Comparison of ENCODE assay signal across 8 mouse cellular contexts in the genomic region with DNA sequence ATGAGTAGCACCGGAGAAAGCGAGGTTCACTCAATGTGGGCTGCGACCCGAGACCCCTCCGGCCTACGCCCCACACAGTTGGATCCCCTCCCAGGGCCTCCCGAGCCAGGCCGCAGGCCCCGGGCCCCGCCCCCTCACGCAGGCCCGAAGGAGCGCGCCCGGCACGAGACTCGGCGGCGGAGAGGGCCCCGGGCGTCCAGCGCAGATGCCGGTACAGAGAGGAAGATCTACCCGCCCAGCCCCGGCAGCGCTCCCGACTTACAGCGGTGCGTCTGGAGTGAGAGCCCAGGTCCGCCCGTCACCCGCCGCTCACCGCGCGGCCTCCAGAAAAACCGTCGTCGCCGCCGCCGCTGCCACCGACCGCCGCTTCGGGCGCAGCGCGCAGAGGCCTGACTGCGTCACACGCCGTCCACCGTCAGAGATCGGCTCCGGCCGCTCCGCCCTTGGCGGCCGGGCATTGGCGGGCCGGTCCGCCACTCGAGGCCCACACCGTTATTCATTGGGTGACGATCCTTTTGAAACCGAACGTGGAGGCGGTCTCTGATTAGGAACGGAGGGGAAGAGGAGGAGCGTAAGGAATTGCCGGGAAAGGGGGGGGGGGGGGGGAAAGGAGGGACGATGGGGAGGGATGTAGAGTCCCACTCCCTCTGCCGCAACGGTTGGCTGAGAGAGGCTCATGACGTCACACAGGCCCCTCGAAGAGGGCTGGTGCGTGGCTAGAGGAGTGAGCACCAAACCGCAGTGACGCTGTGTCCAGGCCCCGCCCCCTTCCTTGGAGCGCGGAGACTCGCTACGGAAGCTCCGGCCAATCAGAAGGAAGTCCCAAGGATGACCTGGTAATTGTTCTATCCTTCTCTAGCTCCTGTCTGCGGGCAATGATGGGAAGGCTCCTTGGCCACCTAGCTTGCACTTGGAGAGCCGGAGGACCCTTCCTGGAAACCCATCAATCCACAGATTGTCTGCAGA. TPM values are rescaled to one million over a fixed set of nuclear protein-coding genes. Genes with fewer than 3 reads are reported as not detected.
DNase-seq lines count a peak whose midpoint lies in the region; ATAC-seq lines count a peak whose summit lies in the region.

A gene (minus strand): TSS at position 421 of the 966 bp plus-strand sequence.
A gene (plus strand): TSS at position 453 of the 966 bp plus-strand sequence.

- H3K4me1 ChIP-seq in brown adipose tissue, adult 24 weeks (ENCODE audit: control insufficient read depth, insufficient read depth, insufficient read length, low read length), result peaks cover 4% of the 10 kb centered on the region
- peaks cover 23% of the 10 kb centered on the region for H3K4me1 ChIP-seq in heart, embryonic 13.5 days
- H3K4me1 ChIP-seq in liver, embryonic 12.5 days, result peaks cover 50% of the 10 kb centered on the region
- H3K4me1 ChIP-seq in stomach, embryonic 15.5 days, result peaks cover 4% of the 10 kb centered on the region

- H3K27ac ChIP-seq in brown adipose tissue, adult 24 weeks (replicated peaks; ENCODE audit: low read depth, low read length), result peak within 1 kb of the TSS; percentile 93
- peak within 1 kb of the TSS; percentile 95 for H3K27ac ChIP-seq in heart, embryonic 13.5 days (replicated peaks)
- peak within 1 kb of the TSS; percentile 91 for H3K27ac ChIP-seq in liver, embryonic 12.5 days
- peak within 1 kb of the TSS; percentile 93 for H3K27ac ChIP-seq in stomach, embryonic 15.5 days

- H3K27me3 ChIP-seq in heart, embryonic 13.5 days (replicated peaks), result no peaks in the 10 kb centered on the region
- no peaks in the 10 kb centered on the region for H3K27me3 ChIP-seq in liver, embryonic 12.5 days (replicated peaks)
- no peaks in the 10 kb centered on the region for H3K27me3 ChIP-seq in stomach, embryonic 15.5 days (replicated peaks)

- peak within 1 kb of the TSS; percentile 82 for H3K4me3 ChIP-seq in brown adipose tissue, adult 24 weeks (ENCODE audit: insufficient read depth, low read depth, low read length)
- H3K4me3 ChIP-seq in heart, embryonic 13.5 days, result peak within 1 kb of the TSS; percentile 77
- H3K4me3 ChIP-seq in liver, embryonic 12.5 days, result peak within 1 kb of the TSS; percentile 95
- H3K4me3 ChIP-seq in stomach, embryonic 15.5 days (replicated peaks), result peak within 1 kb of the TSS; percentile 64

- peak; percentile 97 for ATAC-seq in heart, embryonic 13.5 days (ENCODE audit: extremely low read depth, insufficient number of reproducible peaks, low FRiP score, low TSS enrichment)
- ATAC-seq in liver, embryonic 12.5 days, result peak; percentile 96
- peak; percentile 97 for ATAC-seq in stomach, embryonic 15.5 days (ENCODE audit: insufficient read depth, low FRiP score, low read depth)

- no peaks in the 10 kb centered on the region for H3K9me3 ChIP-seq in heart, embryonic 13.5 days
- H3K9me3 ChIP-seq in liver, embryonic 12.5 days (replicated peaks), result no peaks in the 10 kb centered on the region
- H3K9me3 ChIP-seq in stomach, embryonic 15.5 days, result no peaks in the 10 kb centered on the region

- H3K9ac ChIP-seq in heart, embryonic 13.5 days, result peak within 1 kb of the TSS; percentile 94
- H3K9ac ChIP-seq in liver, embryonic 12.5 days, result peak within 1 kb of the TSS; percentile 89
- H3K9ac ChIP-seq in stomach, embryonic 15.5 days, result peak within 1 kb of the TSS; percentile 58

- peak within 1 kb of the TSS; percentile 93 for H3K4me2 ChIP-seq in heart, embryonic 13.5 days
- H3K4me2 ChIP-seq in liver, embryonic 12.5 days, result peak within 1 kb of the TSS; percentile 82
- peak within 1 kb of the TSS; percentile 71 for H3K4me2 ChIP-seq in stomach, embryonic 15.5 days

- 0 out of 2 replicates have a peak, but pooled peaks cover 2% of the 10 kb centered on the region for H3K36me3 ChIP-seq in heart, embryonic 13.5 days
- peaks cover 12% of the 10 kb centered on the region for H3K36me3 ChIP-seq in liver, embryonic 12.5 days
- no peaks in the 10 kb centered on the region for H3K36me3 ChIP-seq in stomach, embryonic 15.5 days

- DNase-seq in CD4-positive, CD25-positive, alpha-beta regulatory T cell, adult 2 months (ENCODE audit: low read depth, low spot score), result peak; percentile 99
- peak; percentile 65 for DNase-seq in fat pad, adult 2 months (ENCODE audit: extremely low read depth, low read depth, low spot score)
- peak; percentile 100 for DNase-seq in kidney, postnatal 10 days
- peak; percentile 98 for DNase-seq in natural killer cell, adult 2 months (ENCODE audit: low spot score in 2 of 2)

- WGBS in heart, embryonic 13.5 days, result 1% methylated on average over 69 of the region's 87 CpGs
- WGBS in liver, embryonic 12.5 days (ENCODE audit: insufficient replicate concordance), result under 1% methylated on average over 78 of the region's 87 CpGs
- WGBS in stomach, embryonic 15.5 days, result under 1% methylated on average over 79 of the region's 87 CpGs

RNA-seq across cellular contexts. Expression of the first gene that starts in this region (rescaled TPM):
- 10.3 and 12.3 TPM in 2 replicates for polyA plus RNA-seq in brown adipose tissue, adult 24 weeks (2012; ENCODE audit: insufficient read depth, insufficient read length, missing spikeins)
- 21.1 and 22.0 TPM in 2 replicates for polyA plus RNA-seq in heart, embryonic 13.5 days (2015; fragmentation: Nextera tagmentation; extraction: Ambion mirVana)
- polyA plus RNA-seq in liver, embryonic 12.5 days (2016; fragmentation: Nextera tagmentation; extraction: Ambion mirVana), result 30.4 and 31.0 TPM in 2 replicates
- 29.5 and 33.6 TPM in 2 replicates for polyA plus RNA-seq in stomach, embryonic 15.5 days (2015; fragmentation: Nextera tagmentation; extraction: Ambion mirVana)

RNA-seq across cellular contexts. Expression of the second gene that starts in this region (rescaled TPM):
- 39.2 and 54.0 TPM in 2 replicates for polyA plus RNA-seq in brown adipose tissue, adult 24 weeks (2012; ENCODE audit: insufficient read depth, insufficient read length, missing spikeins)
- polyA plus RNA-seq in heart, embryonic 13.5 days (2015; fragmentation: Nextera tagmentation; extraction: Ambion mirVana), result 56.3 and 61.3 TPM in 2 replicates
- 28.5 and 28.6 TPM in 2 replicates for polyA plus RNA-seq in liver, embryonic 12.5 days (2016; fragmentation: Nextera tagmentation; extraction: Ambion mirVana)
- polyA plus RNA-seq in stomach, embryonic 15.5 days (2015; fragmentation: Nextera tagmentation; extraction: Ambion mirVana), result 96.3 and 99.2 TPM in 2 replicates

Comparison
In these comparisons a context has a peak if more than half of its experiments do, and no peak if none do; other contexts are left out.
1. Peak in every context shown above with its lines: DNase-seq, ATAC-seq, H3K4me3 ChIP-seq and H3K27ac ChIP-seq.